ENCODE assay signal across 8 mouse cellular contexts in genomic region chr5:125268033-125268765, GRCm38 (mm10).
A peak's percentile ranks its signal among the peaks of the same experiment; 100 is the strongest.
DNase-seq lines count a peak whose midpoint lies in the region; ATAC-seq and TF ChIP-seq lines count a peak whose summit lies in the region.

No protein-coding gene starts in this region.

- peaks cover 22% of the 10 kb centered on the region for H3K27me3 ChIP-seq in E14TG2a.4 (ENCODE audit: insufficient read depth, low read length)
- H3K27me3 ChIP-seq in forebrain, postnatal 0 days (ENCODE audit: insufficient read depth, low read length), result no peaks in the 10 kb centered on the region
- H3K27me3 ChIP-seq in hindbrain, embryonic 10.5 days (ENCODE audit: insufficient read depth, poor library complexity, severe bottlenecking), result peaks cover 3% of the 10 kb centered on the region; the same call in 1 of the 2 replicates
- H3K27me3 ChIP-seq in lung, embryonic 16.5 days (ENCODE audit: control insufficient read depth, insufficient read depth, low read depth, low read length), result no peaks in the 10 kb centered on the region

- peak overlapping the region; percentile 67; the same call in 1 of the 2 replicates for H3K27ac ChIP-seq in forebrain, postnatal 0 days (ENCODE audit: low read depth, low read length)
- H3K27ac ChIP-seq in hindbrain, embryonic 10.5 days, result peak overlapping the region; percentile 72
- no peak overlapping the region for H3K27ac ChIP-seq in lung, embryonic 16.5 days (ENCODE audit: low read length)

- peak; percentile 44 for ATAC-seq in forebrain, postnatal 0 days
- peak; percentile 13 for ATAC-seq in lung, embryonic 16.5 days (ENCODE audit: low read depth)

- H3K36me3 ChIP-seq in E14TG2a.4 (ENCODE audit: insufficient read depth, low read length), result no peaks in the 10 kb centered on the region
- no peaks in the 10 kb centered on the region for H3K36me3 ChIP-seq in forebrain, postnatal 0 days (ENCODE audit: insufficient read depth)
- no peaks in the 10 kb centered on the region for H3K36me3 ChIP-seq in hindbrain, embryonic 10.5 days
- no peaks in the 10 kb centered on the region for H3K36me3 ChIP-seq in lung, embryonic 16.5 days (ENCODE audit: control insufficient read depth, insufficient read depth, low read length)

- peak; percentile 67 for DNase-seq in cerebellum, adult 11-12 months
- peak; percentile 94 for DNase-seq in forebrain, postnatal 0 days
- peak; percentile 77 for DNase-seq in hindbrain, embryonic 10.5 days (ENCODE audit: low spot score)
- DNase-seq in layer of hippocampus, adult 9-11 months, result peak; percentile 73
- DNase-seq in ovary, postnatal 10 days (ENCODE audit: low spot score), result peak; percentile 85
- DNase-seq in thymus, postnatal 25 days, result peak; percentile 71

- 10% methylated on average over 10 of the region's 10 CpGs for WGBS in forebrain, postnatal 0 days
- 13% methylated on average over 10 of the region's 10 CpGs for WGBS in hindbrain, embryonic 10.5 days
- WGBS in lung, embryonic 16.5 days, result 8% methylated on average over 10 of the region's 10 CpGs

- peak overlapping the region; percentile 46; the same call in 1 of the 2 replicates for H3K4me2 ChIP-seq in forebrain, postnatal 0 days (ENCODE audit: low read depth)
- H3K4me2 ChIP-seq in lung, embryonic 16.5 days (ENCODE audit: low read depth, low read length), result no peak overlapping the region; the same call in 1 of the 2 replicates

- no peak overlapping the region; the same call in 1 of the 2 replicates for H3K9ac ChIP-seq in forebrain, postnatal 0 days
- no peak overlapping the region for H3K9ac ChIP-seq in lung, embryonic 16.5 days (ENCODE audit: low read length)

- no peaks in the 10 kb centered on the region for H3K9me3 ChIP-seq in E14TG2a.4 (ENCODE audit: low read length)
- H3K9me3 ChIP-seq in forebrain, postnatal 0 days (ENCODE audit: low read length), result no peaks in the 10 kb centered on the region
- H3K9me3 ChIP-seq in hindbrain, embryonic 10.5 days, result no peaks in the 10 kb centered on the region
- H3K9me3 ChIP-seq in lung, embryonic 16.5 days (ENCODE audit: control insufficient read depth, low read length), result 0 out of 2 replicates have a peak, but pooled peaks cover 2% of the 10 kb centered on the region

- H3K4me3 ChIP-seq in E14TG2a.4 (replicated peaks; ENCODE audit: low read length), result no peak overlapping the region
- 0 out of 2 replicates have a peak overlapping the region, but pooled peaks have one; percentile 21 for H3K4me3 ChIP-seq in forebrain, postnatal 0 days (ENCODE audit: low read depth, low read length)
- no peak overlapping the region for H3K4me3 ChIP-seq in hindbrain, embryonic 10.5 days
- H3K4me3 ChIP-seq in lung, embryonic 16.5 days (ENCODE audit: low read length), result no peak overlapping the region

- H3K4me1 ChIP-seq in E14TG2a.4 (replicated peaks; ENCODE audit: low read depth, low read length), result peaks cover 35% of the 10 kb centered on the region
- H3K4me1 ChIP-seq in forebrain, postnatal 0 days (ENCODE audit: insufficient read depth), result peaks cover 13% of the 10 kb centered on the region
- peaks cover 44% of the 10 kb centered on the region for H3K4me1 ChIP-seq in hindbrain, embryonic 10.5 days (replicated peaks)
- H3K4me1 ChIP-seq in lung, embryonic 16.5 days (replicated peaks; ENCODE audit: control insufficient read depth, insufficient read depth, low read length), result peaks cover 20% of the 10 kb centered on the region

- TF ChIP-seq CTCF in E14TG2a.4 (conservative IDR thresholded peaks at IDR 0.05; ENCODE audit: low read length), result peak; percentile 89
- TF ChIP-seq CTCF in forebrain, postnatal 0 days (IDR thresholded peaks at IDR 0.05; ENCODE audit: low read depth), result peak; percentile 98
